Mouse (Mus musculus) liver, adult 2 months (tissue): ENCODE results near the gene Pnmal2. TPM values are rescaled to one million over a fixed set of nuclear protein-coding genes. Genes with fewer than 3 reads are reported as not detected.

ENCODE experiments used
- DNase-seq: peaks from one replicate; pipeline ENCODE4 v3.0.0-alpha.2; 2011; ENCODE audit warnings: low read depth, low spot score; ENCODE audit errors: extremely low read depth
- H3K27ac ChIP-seq: fragments of 200-500 bp; replicated peaks from 2 replicates; pipeline ENCODE4 v1.5.1; 2012; ENCODE audit warnings: low read depth, mild to moderate bottlenecking, control low read depth, inconsistent platforms, low read length; ENCODE audit not compliant: insufficient read depth
- H3K27me3 ChIP-seq: fragments of 200-500 bp; 2 replicates; pipeline ENCODE4 v1.6.1; 2012; ENCODE audit warnings: mild to moderate bottlenecking, moderate library complexity, low read length, inconsistent platforms; ENCODE audit not compliant: control insufficient read depth, insufficient read depth
- H3K36me3 ChIP-seq: fragments of 200-500 bp; 2 replicates; pipeline ENCODE4 v1.6.1; 2012; ENCODE audit warnings: low read length, inconsistent platforms; ENCODE audit not compliant: control insufficient read depth, insufficient read depth
- H3K4me1 ChIP-seq: fragments of 200-500 bp; 2 replicates; pipeline ENCODE4 v1.6.1; 2011; ENCODE audit warnings: low read length; ENCODE audit not compliant: control insufficient read depth, insufficient read depth
- H3K4me3 ChIP-seq: fragments of 200-500 bp; 2 replicates; pipeline ENCODE4 v1.5.1; 2011; ENCODE audit warnings: low read depth, mild to moderate bottlenecking, control low read depth, low read length, moderate library complexity; ENCODE audit not compliant: insufficient read depth
- H3K79me2 ChIP-seq: fragments of 200-500 bp; 2 replicates; pipeline ENCODE4 v1.6.1; 2012; ENCODE audit warnings: inconsistent platforms, mild to moderate bottlenecking, low read length, moderate library complexity; ENCODE audit not compliant: control insufficient read depth, insufficient read depth
- H3K9ac ChIP-seq: fragments of 200-500 bp; 2 replicates; pipeline ENCODE4 v1.6.1; 2012; ENCODE audit warnings: low read depth, mild to moderate bottlenecking, control low read depth, inconsistent platforms, low read length
- CTCF ChIP-seq: fragments of 200-500 bp; IDR thresholded peaks from 2 replicates; pipeline ENCODE4 v1.5.1; 2011; ENCODE audit warnings: low read depth, low read length, control low read depth
- POLR2A ChIP-seq: fragments of 200-500 bp; IDR thresholded peaks from 2 replicates; pipeline ENCODE4 v1.6.1; 2011; ENCODE audit warnings: low read length, control low read depth; ENCODE audit not compliant: insufficient read depth; ENCODE audit errors: extremely low read depth
- WGBS: fragments of 180-500 bp; shearing (Covaris S2); methylation state at CpG from one replicate; pipeline ENCODE4 v1.1.7; 2018; 5-methylcytosine and 5-hydroxymethylcytosine counted together
- polyA plus RNA-seq: library from polyadenylated mRNA; depleted of rRNA; stranded (reverse); fragments of >200 nt; gene quantifications from 2 replicates; pipeline ENCODE4 v1.2.3, GENCODE M21; 2012
- total RNA-seq: library from RNA; depleted of rRNA; stranded (reverse); fragments of >200 nt; gene quantifications from 2 replicates; pipeline ENCODE4 v1.2.3, GENCODE M21; 2014

The Pnmal2 gene
- total and polyA plus RNA-seq, 2 experiments, result under 0.01 to 0.02 TPM

DNA sequence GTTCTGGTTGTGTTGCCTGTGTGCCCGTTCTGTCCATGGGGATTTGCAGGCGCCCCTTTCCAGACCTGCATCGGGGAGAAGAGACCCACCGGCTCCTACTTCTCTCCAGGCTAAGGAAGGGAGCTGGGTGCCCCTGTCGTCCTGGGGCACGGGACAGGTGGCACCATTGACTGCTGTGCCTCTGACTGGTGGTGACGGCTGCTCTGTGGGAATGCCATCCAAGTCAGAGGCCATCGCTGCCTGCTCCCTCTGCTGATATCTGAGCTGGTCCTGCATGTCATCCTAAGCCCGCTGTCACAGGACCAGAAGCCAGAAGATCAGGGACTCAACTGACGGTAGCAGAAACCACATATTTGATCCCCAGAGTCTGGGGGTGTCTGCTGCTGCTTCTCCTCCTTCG lies 35.6 kb upstream of the Pnmal2 start:
- Histone ChIP-seq H3K27ac (no peak overlapping the region), H3K4me1 (no peaks in the 10 kb centered on the region), H3K79me2 (no peaks in the 10 kb centered on the region), H3K4me3 (no peak overlapping the region), H3K27me3 (no peaks in the 10 kb centered on the region), H3K36me3 (no peaks in the 10 kb centered on the region), H3K9ac (no peak overlapping the region)
- no peak for TF ChIP-seq POLR2A
- no peak for TF ChIP-seq CTCF
- 74% methylated on average over 11 of the region's 11 CpGs for WGBS
- no peak for DNase-seq

DNA sequence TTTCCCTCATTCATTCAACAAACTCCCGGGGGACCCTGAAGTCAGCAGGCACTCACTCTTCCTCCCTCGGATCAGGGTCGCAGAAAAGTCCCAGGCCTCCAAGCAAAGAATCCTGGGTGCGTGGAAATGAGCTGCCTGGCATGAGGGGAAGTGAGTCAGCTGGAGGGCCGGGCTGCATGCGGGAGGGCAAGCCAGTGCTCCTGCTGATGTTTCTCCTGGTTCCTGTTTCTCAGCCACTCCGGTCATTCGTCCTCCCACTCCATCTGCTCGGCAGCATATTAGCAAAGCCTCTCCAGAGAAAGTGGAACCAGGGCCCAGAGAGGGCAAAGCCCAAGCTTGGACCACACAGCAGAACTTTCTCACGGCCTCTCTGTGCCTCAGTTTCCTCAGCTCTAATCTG lies 34.6 kb upstream of the Pnmal2 start:
- Histone ChIP-seq H3K27ac (no peak overlapping the region), H3K4me1 (no peaks in the 10 kb centered on the region), H3K9ac (no peak overlapping the region), H3K4me3 (no peak overlapping the region), H3K36me3 (no peaks in the 10 kb centered on the region), H3K27me3 (no peaks in the 10 kb centered on the region), H3K79me2 (no peaks in the 10 kb centered on the region)
- no peak for DNase-seq
- TF ChIP-seq POLR2A, result no peak
- no peak for TF ChIP-seq CTCF
- 64% methylated on average over 10 of the region's 10 CpGs for WGBS

DNA sequence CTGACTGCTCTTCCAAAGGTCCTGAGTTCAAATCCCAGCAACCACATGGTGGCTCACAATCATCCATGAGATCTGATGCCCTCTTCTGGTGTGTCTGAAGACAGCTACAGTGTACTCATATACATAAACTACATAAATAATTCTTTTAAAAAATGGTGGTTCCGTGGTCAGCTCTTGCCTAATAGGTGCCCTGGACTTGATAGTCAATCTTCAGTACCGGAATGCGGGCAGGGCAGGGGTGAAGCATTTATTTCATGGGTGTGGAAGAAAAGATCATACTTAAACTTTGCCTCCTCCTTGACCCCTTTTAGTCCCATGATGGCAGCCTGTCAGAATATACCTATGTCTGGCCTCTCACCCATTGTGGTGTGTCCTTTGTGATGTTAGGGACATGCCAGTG lies 32.6 kb upstream of the Pnmal2 start:
- peaks cover 2% of the 10 kb centered on the region; the same call in 1 of the 2 replicates for H3K36me3 ChIP-seq
- H3K4me1 ChIP-seq, result no peaks in the 10 kb centered on the region
- no peak overlapping the region for H3K4me3 ChIP-seq
- no peak overlapping the region for H3K9ac ChIP-seq
- H3K79me2 ChIP-seq, result no peaks in the 10 kb centered on the region
- TF ChIP-seq CTCF (no peak), POLR2A (no peak)
- H3K27ac ChIP-seq, result no peak overlapping the region
- WGBS, result 97% methylated on average over 3 of the region's 3 CpGs
- no peak for DNase-seq
- H3K27me3 ChIP-seq, result no peaks in the 10 kb centered on the region

DNA sequence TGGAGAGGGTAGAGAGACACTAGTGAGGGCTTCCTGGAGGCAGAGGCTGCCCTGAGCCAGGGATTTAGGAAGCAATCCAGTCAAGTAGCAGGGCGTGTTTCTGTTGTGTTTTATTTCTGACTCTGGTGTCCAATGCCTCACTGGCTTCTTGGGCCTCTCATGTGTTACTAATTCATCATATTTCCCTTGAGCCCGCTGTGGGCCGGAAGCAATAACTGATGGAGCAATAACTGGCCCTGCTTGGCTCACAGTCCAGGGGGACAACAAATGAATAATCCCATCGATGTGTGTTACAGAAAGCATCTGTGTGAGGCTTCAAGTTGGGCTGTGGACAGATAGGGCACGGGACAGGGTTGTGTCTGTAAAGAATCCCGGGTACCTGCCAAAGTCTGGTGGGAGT lies 32.1 kb upstream of the Pnmal2 start:
- no peak overlapping the region for H3K4me3 ChIP-seq
- H3K36me3 ChIP-seq, result peaks cover 2% of the 10 kb centered on the region; the same call in 1 of the 2 replicates
- WGBS, result 92% methylated on average over 6 of the region's 6 CpGs
- no peak overlapping the region for H3K9ac ChIP-seq
- TF ChIP-seq POLR2A (no peak), CTCF (no peak)
- DNase-seq, result no peak
- H3K79me2 ChIP-seq, result no peaks in the 10 kb centered on the region
- no peaks in the 10 kb centered on the region for H3K27me3 ChIP-seq
- H3K4me1 ChIP-seq, result no peaks in the 10 kb centered on the region
- no peak overlapping the region for H3K27ac ChIP-seq

DNA sequence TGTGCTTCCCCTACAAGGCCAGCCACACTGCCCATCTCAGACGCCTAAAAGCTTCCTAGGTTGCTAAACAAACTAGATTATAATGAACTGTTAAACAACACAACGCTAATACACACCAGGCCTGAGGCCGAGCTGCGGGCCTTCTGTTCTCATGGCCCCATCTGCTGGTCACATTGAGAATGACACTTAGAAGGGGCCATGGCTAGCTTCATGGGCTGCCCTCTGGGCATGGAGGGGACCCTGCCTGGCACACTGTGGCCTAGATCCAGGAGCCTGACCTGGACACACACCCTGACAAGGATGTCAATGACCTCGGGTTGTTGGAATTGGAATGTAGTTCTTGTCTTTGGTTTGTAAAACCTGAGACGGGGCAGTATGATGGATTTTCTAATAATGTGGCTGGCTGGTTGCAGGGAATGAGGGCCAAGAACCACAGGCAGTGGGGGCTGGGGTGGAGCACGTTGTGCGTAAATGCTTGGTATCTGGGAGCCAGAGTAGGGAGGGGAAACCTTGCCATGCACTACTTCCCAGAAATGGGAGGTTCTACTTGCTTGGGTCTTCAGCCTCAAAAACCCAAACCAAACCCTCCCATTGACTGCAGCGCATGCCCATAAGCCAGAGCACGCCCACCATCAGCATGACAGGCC lies 30.6 kb upstream of the Pnmal2 start:
- TF ChIP-seq CTCF (peak; percentile 90), POLR2A (no peak)
- peaks cover 2% of the 10 kb centered on the region; the same call in 1 of the 2 replicates for H3K36me3 ChIP-seq
- H3K27ac ChIP-seq, result no peak overlapping the region
- H3K4me3 ChIP-seq, result no peak overlapping the region
- WGBS, result 30% methylated on average over 10 of the region's 10 CpGs
- H3K27me3 ChIP-seq, result no peaks in the 10 kb centered on the region
- DNase-seq, result peak; percentile 28
- no peaks in the 10 kb centered on the region for H3K79me2 ChIP-seq
- H3K9ac ChIP-seq, result no peak overlapping the region
- H3K4me1 ChIP-seq, result no peaks in the 10 kb centered on the region
